Mouse (Mus musculus) cerebellum, postnatal 25 days (tissue): ENCODE results near the gene Arid5b.
"Not testable (repeated sequence)": the region's sequence is repeated elsewhere in the genome, so short reads cannot be mapped to it uniquely, and the experiment has no call there.

Source experiments
- DNase-seq, 2 experiments: peaks; one replicate each; pipeline ENCODE4 v3.0.0; 2021; ENCODE audit warnings: mixed read lengths in 2 of 2

Arid5b gene

DNA sequence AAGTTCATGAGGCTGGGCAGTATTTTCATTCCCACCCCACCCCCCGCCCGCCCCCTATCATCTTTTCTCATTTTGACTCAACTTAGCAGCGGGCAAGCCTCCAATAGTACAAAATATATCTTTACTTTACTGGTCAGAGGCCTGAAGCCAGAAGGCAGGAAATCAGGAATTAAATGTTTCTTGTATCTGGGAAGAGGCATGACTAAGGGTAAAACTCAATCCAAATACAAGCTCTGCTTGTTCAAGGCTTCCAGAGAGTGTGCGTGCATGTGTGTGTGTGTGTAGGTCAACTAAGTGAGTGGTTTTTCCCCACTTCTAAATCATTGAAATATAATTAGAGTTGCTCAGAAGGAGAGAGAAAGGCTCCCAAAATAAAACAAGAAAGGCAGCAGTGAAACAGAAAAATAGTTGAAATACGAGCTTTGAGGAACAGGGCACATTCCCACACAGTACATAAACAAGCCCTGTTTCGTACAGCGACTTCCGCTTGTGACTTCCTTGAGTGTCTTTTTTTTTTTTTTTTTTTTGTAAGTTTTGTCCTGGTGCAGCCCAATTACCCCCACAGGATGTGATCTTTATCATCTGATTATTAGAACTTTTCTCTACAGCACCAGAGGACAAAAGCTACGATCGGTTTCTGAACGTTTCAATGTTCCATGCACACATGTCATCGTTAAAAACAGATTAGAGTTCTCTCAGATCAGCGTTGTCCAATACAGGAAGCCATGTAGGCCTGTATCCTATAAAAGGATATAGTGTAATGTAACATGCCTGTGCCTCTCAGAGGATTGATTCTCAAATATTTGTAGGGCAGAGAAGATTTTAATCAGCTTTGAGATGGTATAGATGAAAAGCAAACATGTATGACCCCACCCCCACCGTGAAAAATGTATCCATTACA, 173.4 kb downstream of the Arid5b start:
- no peak for DNase-seq

DNA sequence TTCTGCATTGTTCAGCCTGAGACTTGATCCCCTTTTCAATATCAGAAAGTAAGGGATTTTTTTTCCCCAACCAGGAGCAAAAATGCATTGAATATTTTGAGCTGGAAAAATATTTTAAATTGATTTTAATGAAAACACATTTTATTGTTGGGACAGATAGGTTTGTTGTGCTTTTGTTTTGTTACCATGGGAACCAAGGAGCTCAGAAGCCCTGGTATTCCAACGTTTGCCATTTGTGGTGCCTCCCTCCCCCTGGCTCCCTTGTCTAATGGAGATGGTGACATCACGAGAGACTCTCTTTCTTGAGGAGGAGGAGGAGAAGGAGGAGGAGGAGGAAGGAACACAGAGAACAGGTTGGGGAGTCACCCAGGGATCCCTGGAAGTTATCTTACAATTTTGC, 174.1 kb downstream of the Arid5b start:
- DNase-seq: no peak

DNA sequence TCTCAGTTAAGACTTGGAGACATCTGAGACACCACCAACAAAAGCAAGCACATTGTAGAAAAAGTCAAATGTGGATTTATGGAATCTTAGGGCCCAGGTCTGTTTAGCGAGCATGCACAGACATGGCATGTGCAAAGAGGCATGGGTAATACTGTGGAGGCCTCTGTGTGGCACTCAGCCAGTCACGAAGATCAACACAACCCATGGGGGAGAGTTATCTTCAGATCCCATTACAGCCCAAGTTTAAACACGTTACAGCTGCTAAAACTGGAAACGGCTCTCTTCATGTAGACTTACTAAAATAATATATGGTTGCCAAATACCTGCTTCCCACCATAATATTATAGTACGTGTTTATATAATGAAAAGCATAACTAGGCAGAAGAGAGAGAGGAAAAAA, 174.6 kb downstream of the Arid5b start:
- DNase-seq: no peak

DNA sequence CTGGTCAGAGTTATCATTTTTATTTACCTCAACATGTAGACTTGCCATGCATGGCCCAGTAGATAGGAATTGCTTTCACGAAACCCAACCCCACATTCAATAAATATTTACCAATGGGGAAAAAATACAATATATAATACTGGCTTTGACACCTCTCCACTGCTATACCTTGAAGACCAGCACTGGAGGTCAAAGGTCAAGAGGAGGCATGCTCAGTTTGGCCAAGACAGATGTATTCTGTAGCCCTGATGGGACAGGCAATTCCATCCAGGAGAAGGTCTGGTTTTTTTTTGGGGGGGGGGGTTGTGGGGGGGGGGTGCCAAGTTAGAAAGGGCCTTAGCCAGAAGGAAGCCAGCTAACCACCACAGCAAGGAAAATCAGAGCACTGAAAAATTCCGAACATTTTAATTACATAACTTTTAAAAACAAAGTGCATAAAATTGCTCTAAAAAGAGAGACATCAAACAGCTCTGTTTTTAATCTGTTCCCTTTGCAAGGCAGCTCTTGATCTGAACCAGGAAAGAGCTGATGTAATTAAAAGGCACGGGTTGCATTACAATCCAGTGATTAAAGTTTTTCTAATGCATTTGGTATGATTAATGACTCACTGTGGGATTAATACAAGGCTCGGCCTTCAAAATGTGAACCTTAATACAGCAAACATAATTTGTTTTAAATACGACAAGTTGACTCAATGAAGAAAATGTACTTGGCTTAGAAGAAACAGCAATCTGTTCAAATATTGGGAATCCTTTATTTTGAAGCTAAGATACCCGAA, 175.3 kb downstream of the Arid5b start:
- DNase-seq: no peak

DNA sequence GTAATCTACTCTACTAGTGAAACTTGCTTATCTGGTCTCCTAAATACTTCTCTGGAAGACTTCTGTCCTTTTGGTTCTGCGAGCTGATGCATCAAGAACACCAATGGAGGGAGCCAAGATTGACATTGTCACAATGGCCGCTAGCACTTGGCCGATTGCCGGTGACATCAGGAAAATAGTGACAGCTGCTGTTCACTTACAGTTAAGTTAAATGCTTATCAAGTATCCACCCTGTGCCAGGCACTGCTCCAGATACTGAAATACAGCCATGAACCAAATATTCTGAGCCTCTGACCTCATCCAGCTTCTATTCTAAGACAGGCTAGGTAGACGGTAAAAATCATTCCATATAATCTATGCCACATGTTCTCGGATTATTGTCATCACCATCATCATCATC, 176.0 kb downstream of the Arid5b start:
- DNase-seq: no peak

DNA sequence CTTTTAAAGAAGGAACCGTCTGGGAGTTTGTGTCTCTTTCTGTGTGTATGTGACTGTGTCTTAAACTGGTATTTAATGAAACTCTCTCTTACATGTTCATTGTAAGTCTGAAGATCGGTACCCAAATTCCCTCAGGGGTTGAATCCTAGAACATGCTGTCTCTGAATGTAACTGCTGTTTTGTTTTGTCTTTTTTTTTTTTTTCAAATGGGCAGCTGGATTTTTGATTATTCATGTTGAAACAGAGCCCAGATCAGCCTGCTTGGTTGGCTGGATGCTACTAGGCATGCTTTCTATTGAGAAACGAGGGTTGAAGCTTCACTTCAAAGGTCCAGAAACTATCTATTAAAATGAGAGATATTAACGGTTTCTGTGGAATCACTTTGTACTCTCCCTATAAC, 177.3 kb downstream of the Arid5b start:
- no peak for DNase-seq

DNA sequence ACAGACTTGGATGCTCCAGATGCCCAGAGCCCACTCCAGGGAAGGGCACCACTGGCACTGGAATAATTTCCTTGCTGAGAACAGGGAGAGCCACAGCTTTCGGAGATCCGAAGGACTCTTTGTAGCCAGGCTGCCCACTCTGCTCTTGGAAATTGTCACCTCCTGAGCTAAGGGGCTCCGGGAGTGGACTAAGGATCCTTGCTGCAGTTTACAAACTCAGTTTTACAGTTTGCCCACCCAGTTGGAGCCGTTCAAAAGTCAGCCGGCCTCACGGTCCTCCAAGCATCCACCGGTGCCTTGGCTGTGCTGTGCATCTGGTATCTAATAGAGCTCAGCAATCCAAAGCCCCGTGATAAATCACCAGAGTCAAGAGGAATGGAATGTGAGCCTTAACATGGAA, 178.0 kb downstream of the Arid5b start:
- no peak for DNase-seq

DNA sequence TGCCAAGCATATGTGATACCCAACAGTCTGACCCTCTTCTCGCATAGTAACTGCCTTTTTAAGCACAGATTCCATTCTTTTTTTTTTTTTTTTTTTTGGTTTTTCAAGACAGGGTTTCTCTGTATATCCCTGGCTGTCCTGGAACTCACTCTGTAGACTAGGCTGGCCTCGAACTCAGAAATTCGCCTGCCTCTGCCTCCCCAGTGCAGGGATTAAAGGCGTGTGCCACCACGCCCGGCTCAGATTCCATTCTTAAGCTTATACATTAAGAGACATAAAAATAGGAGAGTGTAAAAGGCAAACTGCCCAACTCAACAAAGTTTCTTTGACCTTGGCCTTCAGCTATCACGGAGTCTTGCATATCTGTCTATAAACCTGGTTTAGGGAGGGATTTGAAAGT, 178.7 kb downstream of the Arid5b start:
- DNase-seq: not testable (repeated sequence)

DNA sequence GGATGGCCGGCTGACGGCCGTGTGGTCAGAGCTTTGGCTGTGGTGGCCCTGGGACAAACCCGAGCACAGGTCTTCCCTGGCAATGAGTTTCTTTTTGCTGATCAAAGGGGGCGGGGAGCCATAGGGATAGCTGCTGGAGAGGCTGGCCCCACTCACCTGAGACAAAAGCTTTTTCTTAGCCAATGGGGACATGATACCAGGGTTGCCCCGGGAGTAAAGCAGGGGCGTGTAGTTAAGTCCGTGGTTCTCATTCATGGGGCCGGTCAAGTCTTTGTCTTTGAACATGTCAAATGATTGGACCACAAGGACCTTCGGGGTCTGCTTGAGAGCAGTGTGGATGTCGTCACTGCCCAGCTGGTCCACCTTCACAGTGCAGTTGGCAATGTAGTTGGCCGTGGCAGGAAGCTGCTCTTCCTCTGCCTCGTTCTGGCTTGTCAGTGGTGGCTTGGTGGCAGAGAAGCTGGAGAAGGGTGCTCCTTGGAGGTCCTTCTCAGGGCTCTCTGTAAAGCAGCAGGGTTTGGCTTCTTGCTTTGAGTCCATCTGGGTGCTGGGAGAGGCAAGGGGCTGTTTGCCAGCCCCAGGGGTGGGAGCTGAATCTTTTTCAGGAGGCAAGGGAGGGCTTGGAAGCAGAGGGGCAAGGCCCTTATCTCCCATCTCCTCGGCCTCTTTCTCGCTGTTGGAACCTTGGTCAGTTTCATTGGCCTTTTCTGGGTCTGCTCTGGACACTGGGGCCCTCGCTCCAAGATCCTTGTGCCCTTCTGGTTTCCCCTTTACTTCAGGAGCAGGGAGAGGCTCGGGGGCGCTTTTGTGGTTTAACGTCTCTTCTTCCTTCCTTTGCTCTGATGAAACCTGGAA, 180.5 kb downstream of the Arid5b start:
- DNase-seq: no peak

DNA sequence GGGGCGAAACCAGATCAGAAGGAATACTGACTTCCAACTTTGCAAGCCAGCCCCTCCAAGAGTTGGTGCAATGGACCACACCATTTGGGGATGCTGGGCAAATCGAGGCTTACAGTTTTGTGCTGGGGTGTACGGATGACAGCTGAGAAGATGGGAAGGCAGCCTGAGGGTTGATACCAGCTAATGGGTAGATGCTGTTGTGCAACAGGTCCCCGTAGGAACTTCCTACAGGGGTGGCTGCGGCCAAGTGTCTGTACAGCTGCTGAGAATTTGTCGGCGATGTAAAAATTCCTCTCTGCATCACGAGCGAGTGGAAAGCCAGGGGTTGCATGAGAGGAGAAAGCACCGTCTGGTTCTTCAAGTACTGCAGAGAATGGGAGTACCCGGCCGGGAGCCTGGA, 182.1 kb downstream of the Arid5b start:
- DNase-seq: no peak

DNA sequence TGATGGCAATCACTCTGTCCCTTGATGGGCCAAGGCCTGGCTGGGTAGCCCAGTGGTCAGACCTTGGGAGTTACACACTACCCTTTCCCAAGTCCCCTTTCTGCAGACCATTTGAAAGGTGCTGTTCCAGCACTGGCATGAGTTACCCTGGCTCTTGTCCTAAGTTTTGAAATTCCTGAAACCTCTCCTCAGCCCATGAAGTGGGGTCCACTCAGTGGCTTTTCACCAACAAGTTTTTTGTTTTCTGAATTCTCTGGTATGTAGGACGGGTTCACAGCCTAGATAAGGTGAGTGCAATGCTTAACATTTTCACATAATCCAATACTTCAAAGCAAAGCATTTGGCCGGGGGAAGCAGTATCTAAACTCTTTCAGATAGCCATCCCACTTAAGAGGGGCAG, 183.4 kb downstream of the Arid5b start:
- DNase-seq: no peak

DNA sequence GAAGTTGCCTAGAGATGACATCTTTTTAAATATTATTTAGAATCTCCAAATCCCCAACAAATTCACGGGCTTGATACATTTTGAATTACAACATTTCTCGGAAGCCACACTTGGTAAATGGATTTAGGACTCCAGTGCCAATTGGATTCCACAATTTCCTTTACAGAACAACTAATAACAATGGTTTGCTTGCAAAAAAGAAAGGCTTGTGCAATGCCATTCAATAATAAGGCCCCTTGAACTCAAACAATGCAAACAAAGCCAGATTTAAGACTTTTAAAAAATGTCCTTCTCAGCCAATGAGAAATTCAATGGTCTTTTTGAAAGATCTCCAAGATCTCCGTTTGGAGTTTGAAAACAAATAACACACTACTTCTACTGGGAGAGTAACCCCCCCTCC, 185.0 kb downstream of the Arid5b start:
- no peak for DNase-seq

DNA sequence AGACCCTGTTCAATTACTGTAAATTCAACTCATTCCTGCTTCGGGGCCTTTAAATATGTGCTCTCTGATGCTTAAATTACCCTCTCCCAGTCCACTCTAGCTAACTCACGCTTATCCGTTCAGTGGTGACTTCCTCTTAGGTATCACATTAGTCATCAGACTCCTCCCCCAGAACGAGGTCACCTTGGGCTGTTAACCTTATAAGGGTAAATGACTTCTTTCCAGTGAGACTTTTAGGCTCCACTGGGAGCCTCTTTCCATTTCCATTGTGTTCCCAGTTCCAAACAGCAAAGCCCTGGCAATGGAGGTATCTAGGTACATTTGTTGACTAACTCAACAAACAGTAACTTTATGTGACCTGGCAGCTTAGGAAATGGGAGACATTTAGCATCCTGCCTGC, 186.7 kb downstream of the Arid5b start:
- DNase-seq: no peak

DNA sequence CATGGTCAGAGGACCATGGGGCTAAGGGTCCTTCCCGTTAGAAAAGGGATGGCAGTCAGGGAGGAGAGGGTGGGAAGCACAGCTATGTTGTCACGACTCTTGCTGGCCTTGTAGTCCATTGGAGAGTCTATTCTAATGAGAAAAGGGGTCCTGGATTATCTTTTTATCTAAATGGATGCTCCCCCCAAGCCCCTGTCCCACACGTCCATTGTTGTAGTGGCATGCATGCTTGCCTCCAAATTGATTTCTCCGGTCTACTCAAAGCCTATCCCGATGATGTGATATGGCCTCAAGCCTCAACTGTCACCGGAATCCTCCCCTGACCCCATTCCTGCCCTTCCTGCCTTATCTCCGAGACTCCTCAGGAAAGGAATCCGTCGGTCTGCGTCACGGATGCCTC, 187.5 kb downstream of the Arid5b start:
- DNase-seq: no peak

DNA sequence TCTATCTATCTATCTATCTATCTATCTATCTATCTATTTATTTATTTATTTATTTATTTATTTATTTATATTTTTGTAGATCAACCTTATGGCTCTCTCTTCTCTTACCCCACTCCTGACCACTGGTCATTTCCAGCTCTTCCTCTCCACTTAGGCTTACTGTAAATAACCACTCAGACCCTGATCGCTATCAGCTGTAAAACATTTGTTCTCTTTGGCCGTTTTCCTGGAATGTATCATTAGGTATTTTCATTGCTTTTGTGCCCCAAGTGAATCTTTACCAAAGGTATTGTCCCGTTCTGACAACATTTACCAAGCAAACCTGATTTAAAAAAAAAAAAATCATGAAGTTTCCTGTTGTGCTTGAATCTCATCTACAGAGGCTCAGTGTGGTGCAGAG, 188.0 kb downstream of the Arid5b start:
- no peak for DNase-seq

DNA sequence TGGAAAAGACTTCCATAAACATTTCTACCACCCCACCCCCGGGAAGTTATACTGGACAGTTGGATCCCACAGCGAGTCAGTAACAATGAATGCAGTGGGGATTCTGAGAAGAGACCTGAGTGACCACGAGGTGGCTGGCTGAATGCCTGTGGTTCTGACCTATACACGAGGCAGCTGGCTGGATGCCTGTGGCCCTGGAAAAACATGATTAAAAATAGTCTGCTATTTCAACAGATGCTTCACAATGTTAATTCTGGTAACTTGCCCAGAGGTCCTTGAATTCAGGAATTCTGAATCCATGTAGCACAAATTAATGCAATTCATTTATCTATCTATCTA, 188.4 kb downstream of the Arid5b start:
- peak; percentile 68 to 85 for DNase-seq

DNA sequence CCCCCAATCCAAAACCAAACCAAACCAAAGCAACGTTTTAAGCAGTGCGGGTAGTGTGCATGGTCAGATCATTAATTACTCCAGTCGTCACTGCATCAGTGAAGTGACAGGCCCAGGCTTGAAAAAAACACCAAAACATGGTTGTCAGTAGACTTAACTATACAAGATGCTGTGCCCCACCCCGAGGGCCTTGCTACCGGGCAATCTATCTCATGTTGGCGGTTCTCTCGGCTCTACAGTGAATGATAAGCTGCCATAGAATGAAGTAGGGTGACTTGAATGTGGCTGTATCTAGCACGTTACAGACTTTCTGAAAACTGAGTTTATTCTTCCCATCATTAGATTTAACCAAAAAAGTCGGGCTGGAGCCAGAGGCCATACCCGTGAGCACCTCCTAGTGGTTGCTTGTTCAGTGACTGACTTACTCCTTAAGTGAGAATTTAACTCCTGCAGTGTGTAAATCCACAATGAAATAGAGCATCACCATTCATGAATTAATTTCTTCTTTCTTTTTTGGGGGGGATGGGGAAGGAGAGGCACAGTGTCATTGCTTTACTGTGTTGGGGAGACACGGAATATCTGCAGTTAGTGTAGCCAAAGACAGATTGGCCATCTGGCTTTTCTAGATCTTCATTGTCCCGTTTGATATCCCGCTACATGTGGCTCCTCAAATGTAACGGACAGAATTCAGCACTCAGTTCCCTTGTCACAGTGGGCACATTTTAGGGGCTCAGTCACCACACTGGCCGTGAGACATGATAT, 188.9 kb downstream of the Arid5b start:
- DNase-seq: peak in 1 of 2 experiments; percentile 36

DNA sequence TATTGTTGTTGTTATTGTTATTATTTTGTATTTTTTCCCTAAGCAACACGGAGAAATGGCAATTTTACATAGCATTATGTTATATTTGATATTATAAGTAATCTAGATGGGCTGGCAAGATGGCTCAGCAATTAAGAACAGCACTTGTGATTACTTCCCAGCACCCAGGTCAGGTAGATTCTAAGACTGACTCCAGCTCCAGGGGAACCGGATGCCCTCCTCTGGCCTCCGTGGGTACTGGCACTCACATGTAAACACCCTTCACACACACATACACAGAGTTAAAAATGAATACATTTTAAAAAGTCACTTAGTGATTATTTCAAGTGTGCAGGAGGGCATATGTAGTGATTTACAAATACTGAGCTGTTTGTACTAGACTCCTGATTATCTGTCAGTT, 190.8 kb downstream of the Arid5b start:
- no peak for DNase-seq

DNA sequence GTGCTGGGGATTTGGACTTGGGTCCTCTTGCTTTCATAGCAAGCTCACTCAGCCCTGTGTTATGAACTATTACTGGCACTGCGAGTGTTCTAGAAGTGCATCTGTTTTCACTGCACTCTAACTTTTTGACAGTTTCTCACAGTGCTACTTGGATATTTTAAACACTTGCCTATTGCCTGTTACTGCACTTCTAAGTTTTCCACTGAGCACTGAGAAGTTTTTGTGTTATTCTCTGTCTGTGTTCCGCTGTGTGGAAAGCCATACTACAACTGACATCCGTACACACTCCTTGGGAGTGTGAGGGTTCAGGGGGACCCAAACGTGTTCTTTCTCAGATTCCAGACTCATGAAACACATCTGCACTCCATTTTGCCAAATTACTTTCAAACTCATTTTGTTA, 191.6 kb downstream of the Arid5b start:
- no peak for DNase-seq

DNA sequence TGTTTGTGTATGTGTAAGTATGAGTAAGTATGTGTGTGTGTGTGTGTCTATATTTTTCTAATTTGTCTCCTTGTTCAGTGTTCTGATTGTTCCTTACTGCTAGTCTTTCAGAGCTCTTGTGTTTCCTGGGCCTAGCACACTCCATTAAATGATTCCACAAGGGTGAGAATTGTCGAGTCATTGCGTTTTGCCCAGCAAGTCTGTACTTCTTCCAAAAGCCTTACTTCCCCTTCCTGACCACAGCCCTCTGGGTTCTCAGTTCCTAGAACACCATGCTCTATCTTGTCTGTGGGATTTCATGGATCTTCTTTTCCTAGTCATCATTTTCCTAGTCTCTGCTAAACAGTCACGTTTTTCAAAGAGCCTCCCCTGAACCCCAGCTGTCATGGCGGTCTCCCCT, 193.0 kb downstream of the Arid5b start:
- DNase-seq: no peak

DNA sequence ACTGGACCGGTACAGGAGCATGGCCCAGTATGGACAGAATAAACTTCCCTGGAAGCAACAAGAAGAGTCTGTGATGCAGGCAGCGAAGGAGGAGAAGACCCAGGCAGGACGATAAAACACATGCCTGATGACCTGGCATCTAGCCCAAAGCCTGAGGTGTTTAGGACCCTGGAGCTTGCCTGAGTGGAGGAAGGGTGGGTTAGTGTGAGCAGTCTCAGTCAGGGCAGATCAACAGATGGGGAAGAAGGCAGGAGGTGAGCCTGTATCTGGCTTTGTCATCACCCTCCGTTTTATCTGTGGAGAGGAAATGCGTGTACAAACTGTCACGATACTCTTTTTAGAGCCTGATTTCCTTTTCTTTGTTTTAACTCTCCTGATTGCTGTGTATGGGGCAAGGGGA, 196.8 kb downstream of the Arid5b start:
- peak in 1 of 2 experiments; percentile 21 for DNase-seq

DNA sequence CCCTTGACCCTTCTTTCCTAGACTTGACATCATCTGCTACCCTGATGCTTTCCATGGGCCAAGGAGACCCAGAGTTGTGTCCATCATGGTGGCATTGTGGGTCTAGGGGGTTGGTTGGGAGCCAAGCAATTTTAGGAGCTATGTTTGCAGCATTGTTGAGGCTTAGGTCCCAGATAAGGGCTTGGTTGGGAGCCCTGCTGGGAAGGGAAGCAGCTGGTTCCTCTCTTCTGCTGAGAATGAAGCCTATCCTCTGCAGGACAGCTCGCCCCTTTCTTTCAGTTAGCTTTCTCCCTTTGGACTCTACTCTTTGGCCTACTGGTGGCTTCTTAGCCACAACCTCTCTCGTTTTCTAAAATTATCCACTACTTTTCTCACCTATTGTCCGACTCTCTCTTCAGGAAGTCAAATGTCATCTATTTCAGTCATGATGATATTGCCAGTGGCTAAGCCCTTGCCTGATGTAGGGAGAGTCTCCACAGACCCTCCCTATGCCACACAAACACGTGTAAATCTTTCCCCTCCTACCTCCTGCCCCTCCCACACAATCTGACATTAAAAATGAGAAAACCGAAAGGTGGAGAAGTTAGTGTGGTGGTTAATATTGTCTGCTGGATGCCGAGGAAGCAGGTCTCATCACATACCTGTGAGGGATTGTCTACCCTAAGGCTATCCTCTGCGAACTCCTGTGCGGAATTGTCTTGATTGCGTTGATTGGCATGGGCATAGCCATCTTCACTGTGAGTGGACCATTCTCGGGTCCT, 198.4 kb downstream of the Arid5b start:
- no peak for DNase-seq
